Mouse (Mus musculus) kidney, adult 8-10 months (tissue): ENCODE results near the gene Slc30a3.
"Not testable (repeated sequence)": the region's sequence is repeated elsewhere in the genome, so short reads cannot be mapped to it uniquely, and the experiment has no call there.

ENCODE experiments used
- DNase-seq, 2 experiments: peaks; one replicate each; pipeline ENCODE4 v3.0.0; 2022

Gene Slc30a3

DNA sequence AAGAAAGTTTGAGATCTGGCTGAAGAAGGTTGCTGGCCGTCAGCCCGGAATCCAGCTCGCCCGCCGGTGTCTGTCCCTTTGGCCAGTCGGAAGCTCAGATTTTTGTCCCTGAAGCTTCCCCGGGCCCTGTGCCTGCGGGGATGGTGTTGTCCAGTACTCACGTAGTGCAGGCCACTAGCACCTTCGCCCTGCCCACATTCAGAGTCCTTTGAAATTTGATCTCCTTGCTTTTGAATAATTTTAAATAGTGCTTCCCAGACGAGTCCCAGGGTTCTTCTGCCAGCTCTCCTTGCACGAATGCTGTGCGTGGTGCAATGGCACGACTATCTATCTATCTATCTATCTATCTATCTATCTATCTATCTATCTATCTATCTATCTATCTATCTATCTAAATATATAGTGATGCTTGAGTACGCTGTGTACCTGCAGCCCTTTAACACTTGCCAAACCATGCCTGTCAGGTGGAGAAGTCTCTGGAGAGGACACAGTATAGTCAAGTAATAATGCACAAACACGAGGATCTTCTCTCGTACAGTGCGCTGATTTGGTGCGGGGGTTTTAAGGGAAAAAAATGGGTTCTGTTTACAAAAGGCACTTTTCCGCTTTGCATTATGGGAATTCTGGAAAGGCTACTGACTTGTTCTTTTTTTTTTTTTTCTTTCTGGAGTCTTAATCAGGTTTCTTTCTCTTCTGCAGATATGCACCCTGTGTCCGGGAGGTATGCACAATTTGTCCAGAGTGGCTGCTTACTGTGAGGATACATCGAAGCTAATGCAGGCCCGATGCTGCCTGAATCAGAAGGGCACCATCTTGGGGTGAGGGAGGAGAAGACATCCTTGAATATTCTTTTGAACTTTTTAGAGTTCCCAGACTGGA lies 59.0 kb downstream of the Slc30a3 start, which contains the start of gene Slc5a6:
Slc5a6 (minus strand) TSS at position 162 of the 879 bp plus-strand sequence.
- DNase-seq, result peak; percentile 40 to 50

GRCm38 (mm10) chr5:31047848-31048762 lies 59.9 kb downstream of the Slc30a3 start, which contains the start of gene Atraid:
Atraid (plus strand) TSS chr5:31048312.
- DNase-seq, result peak; percentile 98 to 99

DNA sequence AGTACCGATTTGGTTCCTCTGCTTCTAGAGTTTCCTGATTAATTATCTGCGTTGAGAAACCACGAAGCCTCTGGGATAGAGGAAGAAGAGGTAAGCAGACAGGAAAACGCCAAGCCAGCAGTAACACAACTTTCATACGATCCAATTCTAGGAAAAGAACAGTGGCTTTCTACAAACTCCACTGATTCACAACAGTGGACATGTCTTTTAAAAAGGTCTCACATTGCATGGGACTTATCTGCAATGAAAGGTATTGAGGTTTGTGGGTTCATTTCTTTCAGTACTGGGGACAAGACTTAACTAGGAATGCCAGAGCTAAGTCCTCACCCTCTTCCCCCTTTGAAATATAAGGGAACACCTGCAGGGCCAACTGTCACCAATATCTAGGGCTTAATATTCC lies 61.0 kb downstream of the Slc30a3 start:
- DNase-seq, result no peak

- DNase-seq, result no peak
Measured at GRCm38 (mm10) chr5:31046416-31046815, 61.6 kb downstream of the Slc30a3 start.

DNA sequence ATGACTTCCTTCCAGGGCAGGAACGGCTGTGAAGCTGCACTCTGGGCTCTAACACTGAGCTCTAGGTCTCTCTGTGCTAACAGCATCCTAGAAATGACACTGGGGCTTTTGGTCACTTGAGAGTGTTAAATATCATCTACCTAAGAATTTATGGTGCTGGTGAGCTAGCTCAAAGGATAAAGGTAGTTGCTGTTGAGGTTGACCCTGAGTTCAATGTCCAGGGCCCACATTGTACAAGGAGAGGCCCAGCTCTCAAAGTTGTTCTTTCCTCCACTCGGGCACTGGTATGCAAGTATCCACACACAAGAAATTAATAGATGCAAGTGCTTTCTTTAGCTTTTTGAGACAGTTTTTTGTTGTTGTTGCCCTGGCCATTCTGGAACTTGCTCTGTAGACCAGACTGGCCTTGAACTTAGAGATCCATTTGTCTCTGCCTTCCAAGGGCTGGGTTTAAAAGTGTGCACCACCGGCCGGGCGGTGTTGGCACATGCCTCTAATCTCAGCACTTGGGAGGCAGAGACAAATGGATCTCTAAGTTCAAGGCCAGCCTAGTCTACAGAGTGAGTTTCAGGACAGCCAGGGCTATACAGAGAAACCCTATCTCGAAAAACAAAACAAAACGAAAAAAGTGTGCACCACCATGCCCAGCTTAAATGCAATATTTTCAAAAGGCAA lies 69.7 kb downstream of the Slc30a3 start:
- peak in 1 of 2 experiments; percentile 59 for DNase-seq

GRCm38 (mm10) chr5:31036556-31036955 lies 71.5 kb downstream of the Slc30a3 start:
- DNase-seq, result not testable (repeated sequence)
